Mouse (Mus musculus): ENCODE results near the gene Grin2b. TPM values are rescaled to one million over a fixed set of nuclear protein-coding genes. Genes with fewer than 3 reads are reported as not detected.

Gene Grin2b
- polyA plus RNA-seq, 1 experiment from 2014 or later, result 0.12 TPM

Small RNA genes lying within 50 kb of the gene (microRNA-seq; reads per million reads assigned to microRNA genes)
- gene Gm22892, result not detected

Other genes with a start within 250 kb of the Grin2b start
- not detected in 2 replicates for gene Gm8994, start 154.0 kb upstream of the Grin2b start, polyA plus RNA-seq (2014; fragmentation: Nextera tagmentation; extraction: Ambion mirVana)
- gene E330021D16Rik, start 242.1 kb upstream of the Grin2b start, polyA plus RNA-seq (2014; fragmentation: Nextera tagmentation; extraction: Ambion mirVana), result not detected in 2 replicates